Comparison of ENCODE assay signal across 8 mouse cellular contexts in genomic region chr15:27630601-27631383, GRCm38 (mm10). TPM values are rescaled to one million over a fixed set of nuclear protein-coding genes. Genes with fewer than 3 reads are reported as not detected.
DNase-seq lines count a peak whose midpoint lies in the region; ATAC-seq and TF ChIP-seq lines count a peak whose summit lies in the region.

TSS of gene Otulin (minus strand) at chr15:27630693.

- peak within 1 kb of the TSS; percentile 75; the same call in 1 of the 2 replicates for H3K27ac ChIP-seq in cortical plate, adult 2 months (ENCODE audit: insufficient read depth, low read length)

- H3K9me3 ChIP-seq in megakaryocyte, embryonic 14.5 days = no peaks in the 10 kb centered on the region

- peak; percentile 55; the same call in 1 of the 2 replicates for TF ChIP-seq POLR2A in cortical plate, adult 2 months (IDR thresholded peaks at IDR 0.05; ENCODE audit: extremely low read depth, insufficient read depth, low read length)

- DNase-seq in gastrocnemius, adult 8-10 months (ENCODE audit: low spot score in 2 of 2) = peak; percentile 98
- peak; percentile 82 for DNase-seq in hindlimb bud, embryonic 11.5 days (ENCODE audit: extremely low spot score, low read depth, low spot score)
- peak; percentile 96 for DNase-seq in left cerebral cortex, adult 8-10 months (ENCODE audit: low spot score in 2 of 2)
- peak; percentile 98 to 99 for DNase-seq in right cerebral cortex, postnatal 10 days (ENCODE audit: low spot score in 2 of 2)
- DNase-seq in urinary bladder, postnatal 25 days (ENCODE audit: low spot score) = peak; percentile 100

- H3K4me1 ChIP-seq in cortical plate, adult 2 months (ENCODE audit: control insufficient read depth, insufficient read depth, low read length) = peaks cover 7% of the 10 kb centered on the region
- H3K4me1 ChIP-seq in megakaryocyte, embryonic 14.5 days = peaks cover 46% of the 10 kb centered on the region

- TF ChIP-seq CTCF in cortical plate, adult 2 months (IDR thresholded peaks at IDR 0.05; ENCODE audit: extremely low read depth, insufficient read depth, low read length) = no peak

- ATAC-seq in activated CD4-positive, CD25-positive, alpha-beta regulatory T cell, adult 4 months = peak; percentile 77

- H3K4me3 ChIP-seq in cortical plate, adult 2 months (ENCODE audit: insufficient read depth, low read length) = peak within 1 kb of the TSS; percentile 59
- H3K4me3 ChIP-seq in megakaryocyte, embryonic 14.5 days (replicated peaks) = peak within 1 kb of the TSS; percentile 95

- peaks cover 31% of the 10 kb centered on the region for H3K36me3 ChIP-seq in megakaryocyte, embryonic 14.5 days (replicated peaks; ENCODE audit: low read length)

- peaks cover 4% of the 10 kb centered on the region for H3K27me3 ChIP-seq in megakaryocyte, embryonic 14.5 days (replicated peaks)

RNA-seq across cellular contexts. Expression of gene Otulin, which starts in this region (rescaled TPM):
- 10 to 100 TPM; 12.7 to 15.2 TPM for polyA plus RNA-seq in activated CD4-positive, CD25-positive, alpha-beta regulatory T cell, adult 4 months (2017; shearing (Covaris generic))
- polyA plus RNA-seq in cortical plate, adult 2 months (2012; rRNA removed) = 23.9 and 24.0 TPM in 2 replicates
- total RNA-seq in gastrocnemius, adult 8-10 months (2022) = 10 to 100 TPM; 17.6 to 22.3 (median 20.1) TPM
- total RNA-seq in left cerebral cortex, adult 8-10 months (2022) = 10 to 100 TPM; 21.1 to 24.9 (median 21.9) TPM
- polyA plus RNA-seq in megakaryocyte, embryonic 14.5 days (2012; ENCODE audit: insufficient read depth, low replicate concordance) = 6.2 and 25.7 TPM in 2 replicates

Comparison
In these comparisons a context has a peak if more than half of its experiments do, and no peak if none do; other contexts are left out.
1. Peak in every context shown above with its lines: DNase-seq, ATAC-seq, H3K4me3 ChIP-seq and H3K27ac ChIP-seq.